9 mouse cellular contexts compared by ENCODE assay signal in genomic region chr6:47648899-47649298, GRCm38 (mm10). TPM values are rescaled to one million over a fixed set of nuclear protein-coding genes. Genes with fewer than 3 reads are reported as not detected.
DNase-seq lines count a peak whose midpoint lies in the region; ATAC-seq lines count a peak whose summit lies in the region.
"Had no signal": no experiment of that assay in that cellular context is flagged by ENCODE, and none has a peak within 500 bp of the region (broad histone marks: within the 10 kb centered on the region; RNA-seq: fewer than 3 reads in every experiment).

No protein-coding gene starts in this region.

- no peak for ATAC-seq in hindbrain, embryonic 14.5 days (ENCODE audit: low FRiP score)

- H3K9me3 ChIP-seq in hindbrain, embryonic 14.5 days (ENCODE audit: control insufficient read depth, low read length) = no peaks in the 10 kb centered on the region

- H3K27me3 ChIP-seq in hindbrain, embryonic 14.5 days (ENCODE audit: control insufficient read depth, insufficient read depth, low read length) = no peaks in the 10 kb centered on the region

- no peaks in the 10 kb centered on the region for H3K36me3 ChIP-seq in hindbrain, embryonic 14.5 days (replicated peaks; ENCODE audit: control insufficient read depth, insufficient read depth)
- H3K36me3 ChIP-seq: hindbrain, embryonic 10.5 days had no signal

- 86% methylated on average over 4 of the region's 5 CpGs for WGBS in hindbrain, embryonic 14.5 days

- H3K4me2 ChIP-seq in hindbrain, embryonic 14.5 days (replicated peaks) = no peak overlapping the region

- H3K27ac ChIP-seq in hindbrain, embryonic 14.5 days = no peak overlapping the region
- H3K27ac ChIP-seq: hindbrain, embryonic 10.5 days had no signal

- no peak overlapping the region for H3K4me3 ChIP-seq in hindbrain, embryonic 14.5 days (replicated peaks; ENCODE audit: low read length)
- H3K4me3 ChIP-seq: hindbrain, embryonic 10.5 days had no signal

- H3K9ac ChIP-seq in hindbrain, embryonic 14.5 days = no peak overlapping the region

- peak; percentile 8 to 39 for DNase-seq in adrenal gland, adult (ENCODE audit: inconsistent age in 2 of 2, low spot score in 1 of 2)
- DNase-seq in adrenal gland, postnatal 25 days = no peak
- peak; percentile 15 to 23 for DNase-seq in layer of hippocampus, adult 8-10 months (ENCODE audit: low spot score in 2 of 2)
- DNase-seq in layer of hippocampus, adult 11-12 months (ENCODE audit: low spot score) = no peak
- DNase-seq in MN1 (ENCODE audit: low spot score) = peak; percentile 6
- DNase-seq in gastrocnemius, postnatal 4 days (ENCODE audit: low spot score in 2 of 2) = peak; percentile 14 to 24
- DNase-seq in hindbrain, embryonic 14.5 days (ENCODE audit: low spot score) = no peak
- no peak for DNase-seq in urinary bladder, adult 2 months (ENCODE audit: low spot score)

- no peaks in the 10 kb centered on the region for H3K4me1 ChIP-seq in hindbrain, embryonic 14.5 days (replicated peaks; ENCODE audit: control insufficient read depth, insufficient read depth, low read length)
- H3K4me1 ChIP-seq: hindbrain, embryonic 10.5 days had no signal

RNA-seq across cellular contexts. Expression of gene Ezh2, which starts 53.8 kb away (rescaled TPM):
- 27.0 and 29.9 TPM in 2 replicates for total RNA-seq in adrenal gland, postnatal 25 days (2021)
- total RNA-seq in layer of hippocampus, adult 8-10 months (2022) = 10 to 100 TPM; 11.9 to 17.5 (median 12.8) TPM
- 10 to 100 TPM; 44.7 to 51.0 TPM for total RNA-seq in gastrocnemius, postnatal 4 days (2021)
- 51.2 and 55.1 TPM in 2 replicates for polyA plus RNA-seq in hindbrain, embryonic 14.5 days (2014; fragmentation: Nextera tagmentation; extraction: Ambion mirVana)
- 23.6 and 31.8 TPM in 2 replicates for polyA plus RNA-seq in urinary bladder, adult 2 months (2012; rRNA removed)

Comparison
In these comparisons a context has a peak if more than half of its experiments do, and no peak if none do; other contexts are left out.
1. DNase-seq: peak in adrenal gland, adult (2 of 2), layer of hippocampus, adult 8-10 months (2 of 2), MN1 (single experiment) and gastrocnemius, postnatal 4 days (2 of 2); none in adrenal gland, postnatal 25 days (single experiment), layer of hippocampus, adult 11-12 months (single experiment), hindbrain, embryonic 14.5 days (single experiment) and urinary bladder, adult 2 months (single experiment).